Mouse (Mus musculus) cerebral cortex, adult 2 months (tissue): ENCODE results near the gene Apoa1.

Experiments used
- WGBS: fragments of 180-500 bp; shearing (Covaris S2); methylation state at CpG from one replicate; pipeline ENCODE4 v1.1.7; 2018; 5-methylcytosine and 5-hydroxymethylcytosine counted together

Gene Apoa1

DNA sequence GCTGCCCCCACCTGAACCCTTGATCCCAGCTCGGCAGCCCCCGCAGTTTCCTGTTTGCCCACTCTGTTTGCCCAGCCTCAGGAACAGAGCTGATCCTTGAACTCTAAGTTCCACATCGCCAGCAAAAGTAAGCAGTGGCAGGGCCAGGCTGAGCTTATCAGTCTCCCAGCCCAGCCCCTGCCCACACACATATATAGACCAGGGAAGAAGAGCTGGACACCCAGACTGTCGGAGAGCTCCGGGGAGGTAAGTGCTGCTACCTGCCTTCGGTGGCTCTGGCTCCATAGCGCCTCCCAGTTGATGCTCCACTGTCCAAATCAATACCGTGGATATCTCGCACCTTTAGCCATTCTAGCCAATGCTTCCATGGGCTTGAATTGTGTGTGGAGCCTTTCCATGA lies at the start of gene Apoa1:
Apoa1 (plus strand) TSS at position 90 of the 400 bp plus-strand sequence.
- 77% methylated on average over 9 of the region's 9 CpGs for WGBS

DNA sequence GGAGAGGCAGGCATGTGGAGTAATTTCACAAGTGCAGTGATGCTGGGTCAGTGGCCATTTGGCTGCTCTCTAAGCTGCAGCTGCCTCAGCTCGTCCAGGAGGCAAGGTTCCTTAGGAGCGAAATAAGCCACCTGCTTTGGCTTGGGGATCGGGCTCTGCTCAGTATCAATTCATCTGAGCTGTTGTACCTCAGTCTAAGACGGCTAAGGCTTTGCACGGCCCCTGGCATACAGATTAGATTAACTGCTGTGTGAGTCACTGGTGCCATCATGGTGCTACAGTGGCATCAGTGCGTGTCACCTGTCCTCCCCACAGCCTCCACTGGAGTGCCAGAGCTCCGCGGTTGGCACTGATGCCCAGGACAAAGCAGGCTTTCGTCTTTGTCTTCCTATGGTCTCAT lies 49.8 kb upstream of the Apoa1 start:
- 86% methylated on average over 9 of the region's 9 CpGs for WGBS

DNA sequence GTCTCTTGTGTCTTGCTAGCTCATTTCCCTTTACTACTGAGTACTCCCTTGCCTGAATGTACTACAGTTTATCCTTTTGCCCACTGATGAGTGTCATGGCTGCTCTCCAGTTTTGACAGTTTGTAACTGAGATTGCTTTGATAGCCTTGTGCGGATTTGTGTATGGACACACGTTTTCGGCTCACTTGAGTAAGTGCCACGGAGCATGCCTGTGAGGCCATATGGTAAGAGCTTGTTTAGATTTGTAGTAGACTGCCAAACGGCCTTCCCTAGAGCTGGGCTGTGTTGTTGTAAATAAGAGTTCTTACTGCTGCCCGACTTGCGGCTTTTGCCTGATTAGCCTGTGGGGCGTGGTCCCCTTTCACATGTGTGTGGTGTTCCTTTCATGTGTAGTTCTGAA lies 47.1 kb upstream of the Apoa1 start:
- WGBS = 75% methylated on average over 8 of the region's 8 CpGs

DNA sequence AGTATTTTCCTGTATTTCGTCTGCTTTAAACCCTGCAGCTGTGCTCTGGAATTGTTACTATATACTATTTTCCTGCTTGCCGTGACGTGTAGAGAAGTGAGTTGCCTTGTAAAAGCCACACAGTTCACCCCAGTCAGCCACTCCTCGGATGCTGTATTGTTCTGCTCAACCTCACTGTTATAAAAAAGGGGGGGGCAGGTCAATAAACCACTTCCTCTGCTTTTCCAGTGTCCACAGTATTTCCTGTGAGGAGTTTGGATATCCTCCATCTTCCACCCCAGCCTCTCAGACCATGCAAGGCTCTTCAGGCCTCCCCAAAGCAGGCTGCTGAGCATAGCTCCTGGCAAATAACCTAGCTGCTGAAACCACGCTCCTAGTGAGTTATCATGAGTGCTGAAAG lies 43.8 kb upstream of the Apoa1 start:
- WGBS = 71% methylated on average over 5 of the region's 5 CpGs

DNA sequence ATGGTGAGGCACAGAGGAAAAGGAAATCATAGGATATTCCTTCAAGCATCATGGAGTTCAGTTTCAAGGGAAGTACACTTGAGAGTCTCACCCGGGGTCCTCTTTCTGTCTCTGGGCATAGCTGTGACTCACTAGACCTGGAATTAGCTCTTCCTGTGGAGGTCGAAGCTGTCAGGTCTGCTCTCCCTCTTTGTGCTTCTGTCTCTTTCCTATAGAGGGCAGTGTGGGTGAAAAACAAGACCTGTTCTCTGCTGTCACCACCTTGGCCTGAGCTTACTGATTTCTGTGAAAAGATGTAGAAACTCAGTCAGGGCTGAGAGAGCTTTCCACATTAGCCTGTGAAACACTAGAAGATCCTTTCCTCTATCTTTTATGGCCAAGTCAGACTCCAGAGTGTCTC lies 43.2 kb upstream of the Apoa1 start:
- 38% methylated on average over 2 of the region's 2 CpGs for WGBS

DNA sequence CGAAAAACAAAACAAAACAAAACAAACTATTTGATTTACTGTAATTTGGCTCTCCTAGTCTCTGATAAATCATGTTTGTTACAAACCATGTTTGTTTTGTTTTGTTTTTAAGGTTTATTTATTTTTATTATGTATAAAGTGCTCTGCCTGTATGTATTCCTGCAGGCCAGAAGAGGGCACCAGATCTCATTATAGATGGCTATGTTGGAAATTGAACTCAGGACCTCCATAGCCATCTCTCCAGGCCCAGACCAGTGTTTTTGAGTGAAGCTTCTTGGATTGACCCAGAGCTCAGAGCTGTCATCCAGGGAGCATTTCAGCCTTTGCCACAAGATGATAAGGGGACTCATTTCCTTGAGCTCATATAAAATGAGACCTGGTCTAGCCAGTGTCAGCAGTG lies 42.0 kb upstream of the Apoa1 start:
- 84% methylated on average over 1 of the region's 1 CpGs for WGBS

DNA sequence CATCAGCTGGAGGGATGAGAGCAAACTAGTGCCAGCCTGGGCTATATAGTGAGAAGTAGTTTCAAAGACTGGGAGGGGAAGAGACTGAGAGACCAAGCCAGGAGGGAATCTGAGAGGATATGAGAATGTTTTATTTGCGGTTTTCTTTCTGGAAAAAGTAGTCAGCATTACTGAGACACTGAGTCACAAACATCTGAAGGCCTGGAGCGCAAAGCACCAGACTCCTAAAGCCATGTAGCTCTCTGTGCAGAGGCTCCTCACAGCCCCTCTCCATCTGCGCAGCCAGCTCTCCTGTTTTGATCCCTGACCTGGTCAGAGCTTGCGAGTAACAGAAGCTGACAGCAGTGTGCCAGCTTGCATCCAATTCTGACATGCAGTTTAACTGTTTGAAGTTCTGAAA lies 40.0 kb upstream of the Apoa1 start:
- WGBS = 77% methylated on average over 4 of the region's 4 CpGs

DNA sequence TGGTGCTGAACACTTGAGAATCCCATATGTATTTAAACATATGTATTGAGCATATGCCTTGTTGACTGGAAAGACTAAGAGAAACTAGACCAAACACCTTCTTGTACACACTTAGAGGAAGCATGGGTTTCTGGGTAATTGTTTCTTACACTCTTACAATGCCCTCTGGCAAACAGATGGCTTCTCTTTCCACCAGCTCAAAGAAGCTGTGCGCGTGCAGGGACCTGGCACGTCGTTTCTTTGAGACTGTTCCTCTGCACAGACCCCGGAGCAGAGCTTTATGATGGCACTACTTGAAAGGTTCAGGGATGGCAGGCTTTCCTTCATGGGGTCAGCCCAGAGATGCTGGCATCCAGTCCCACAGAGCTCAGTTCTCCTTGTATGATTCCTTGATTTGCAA lies 39.4 kb upstream of the Apoa1 start:
- 49% methylated on average over 5 of the region's 5 CpGs for WGBS

DNA sequence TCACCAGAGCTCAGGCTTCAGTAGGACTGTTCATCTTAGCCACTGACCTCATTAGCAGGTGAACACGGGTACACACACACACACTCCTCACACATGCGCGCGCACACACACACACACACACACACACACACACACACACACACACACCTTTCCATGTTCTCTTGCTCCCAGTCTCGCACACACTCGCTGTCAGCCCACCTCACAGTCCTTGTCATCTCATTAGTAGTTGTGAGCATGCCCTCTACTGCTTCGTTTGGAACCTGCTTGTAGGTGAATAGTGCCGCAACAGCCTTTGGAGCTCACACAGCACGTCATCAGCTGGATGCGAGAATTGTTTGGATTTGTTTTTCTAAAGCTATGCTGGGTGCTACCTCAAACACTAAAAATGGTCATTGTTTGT lies 39.0 kb upstream of the Apoa1 start:
- 76% methylated on average over 10 of the region's 10 CpGs for WGBS

DNA sequence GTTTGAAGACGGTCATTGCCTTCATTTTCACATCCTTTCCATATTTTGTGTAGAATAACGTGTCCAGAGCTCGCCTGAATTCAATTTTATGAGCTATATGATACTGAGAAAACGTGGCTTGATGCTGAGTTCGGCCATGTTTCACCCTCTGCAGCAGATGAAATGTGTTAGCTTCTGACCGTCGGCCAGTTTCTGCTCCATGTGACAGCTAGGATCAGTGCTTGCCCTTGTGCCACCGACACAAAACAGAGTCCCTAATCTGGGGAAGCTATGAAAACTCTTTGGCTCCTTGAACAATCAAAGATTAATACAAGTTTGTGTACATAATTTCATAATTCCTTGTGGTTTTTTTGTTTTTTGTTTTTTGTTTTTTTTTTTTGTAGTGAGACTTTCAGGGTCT lies 37.1 kb upstream of the Apoa1 start:
- WGBS = 68% methylated on average over 8 of the region's 8 CpGs

DNA sequence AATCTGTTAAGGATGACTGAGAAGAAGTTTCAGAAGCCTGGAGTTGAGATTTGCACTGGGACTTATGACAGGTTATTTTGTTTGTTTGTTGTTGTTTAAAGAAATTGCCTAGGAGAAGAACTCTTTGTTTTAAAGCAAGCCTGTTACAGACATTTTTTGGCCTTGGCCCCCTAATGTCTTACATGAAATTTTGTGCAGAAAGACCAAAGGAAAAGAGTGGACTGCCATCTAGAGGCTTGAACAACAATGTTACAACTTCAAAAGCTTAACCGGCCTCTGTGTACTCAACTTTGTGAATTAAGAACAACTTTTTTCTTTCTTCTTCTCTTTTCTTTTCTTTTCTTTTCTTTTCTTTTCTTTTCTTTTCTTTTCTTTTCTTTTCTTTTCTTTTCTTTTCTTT lies 36.7 kb upstream of the Apoa1 start:
- 6% methylated on average over 1 of the region's 1 CpGs for WGBS

DNA sequence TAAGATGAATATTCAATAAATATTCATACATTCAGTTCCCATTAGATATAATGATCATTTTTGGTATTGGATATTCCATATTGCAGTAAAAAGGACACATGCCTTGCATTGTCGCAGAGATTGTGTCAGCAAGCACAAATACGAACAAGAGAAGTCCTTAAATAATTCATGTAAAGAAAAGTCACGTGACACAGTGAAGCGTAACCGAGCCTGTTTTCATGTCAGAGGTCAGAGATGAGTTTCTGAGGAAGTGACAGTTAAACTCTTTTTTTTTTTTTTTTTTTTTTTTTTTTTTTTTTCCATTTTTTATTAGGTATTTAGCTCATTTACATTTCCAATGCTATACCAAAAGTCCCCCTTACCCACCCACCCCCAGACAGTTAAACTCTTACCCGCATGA lies 35.7 kb upstream of the Apoa1 start:
- WGBS = 91% methylated on average over 6 of the region's 6 CpGs

DNA sequence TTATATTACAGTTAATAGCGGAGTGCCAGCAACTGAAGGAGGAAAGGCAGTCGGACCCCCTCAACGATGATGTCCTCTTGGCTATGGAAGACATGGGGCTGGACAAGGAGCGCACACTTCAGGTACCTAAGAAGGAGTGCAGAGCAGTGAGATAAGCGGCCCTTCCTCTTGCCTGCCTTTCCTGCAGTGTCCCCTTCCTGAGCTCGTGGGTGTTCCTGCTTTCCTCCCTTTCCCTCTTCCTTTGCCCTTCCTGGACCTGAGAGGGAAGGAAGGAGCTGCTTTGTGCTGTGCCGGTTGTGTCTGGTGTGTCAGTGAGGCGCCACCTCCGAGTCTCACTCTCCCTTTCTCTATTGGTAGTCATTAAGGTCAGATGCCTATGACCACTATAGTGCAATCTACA lies 33.6 kb upstream of the Apoa1 start:
- WGBS = 82% methylated on average over 9 of the region's 9 CpGs

DNA sequence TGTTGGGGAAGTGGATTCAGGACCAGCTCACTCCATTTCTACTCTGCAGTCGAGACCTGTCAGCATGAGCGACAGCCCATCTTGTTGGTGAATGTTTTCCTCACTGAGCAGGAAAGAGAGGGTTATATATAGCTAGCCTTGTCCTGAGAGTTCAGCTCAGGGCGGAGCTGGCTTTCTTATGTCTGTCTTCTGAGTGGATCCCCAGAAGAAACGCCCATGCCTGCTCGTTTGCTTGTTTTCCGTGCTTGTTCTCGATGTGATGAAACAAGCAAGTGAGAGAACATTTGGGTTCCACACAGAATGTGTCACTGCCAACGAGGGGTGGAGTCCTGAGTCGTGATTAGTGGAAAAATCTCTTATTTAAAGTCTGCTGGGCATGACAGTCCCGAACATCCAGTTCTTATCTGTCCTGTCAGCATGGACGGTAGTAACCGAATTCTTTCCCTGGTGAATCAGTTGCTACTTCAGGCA lies 31.6 kb upstream of the Apoa1 start:
- WGBS = 61% methylated on average over 12 of the region's 12 CpGs

DNA sequence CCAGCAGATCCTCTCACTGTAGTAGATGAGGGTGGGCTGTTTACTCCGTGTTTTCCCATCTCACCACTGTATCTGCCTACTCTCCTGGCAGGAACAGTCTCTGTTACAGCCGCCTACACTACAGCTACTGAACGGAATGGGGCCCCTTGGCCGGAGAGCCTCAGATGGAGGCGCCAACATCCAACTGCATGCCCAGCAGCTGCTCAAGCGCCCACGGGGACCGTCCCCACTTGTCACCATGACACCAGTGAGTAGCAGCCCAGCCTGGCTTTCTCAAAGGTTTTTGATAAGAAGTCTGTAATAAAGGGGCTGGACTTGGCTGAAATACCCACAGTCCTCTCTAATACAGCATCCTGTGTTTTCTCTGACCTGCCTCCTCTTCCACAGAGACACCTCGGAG lies 29.9 kb upstream of the Apoa1 start:
- 30% methylated on average over 9 of the region's 9 CpGs for WGBS

DNA sequence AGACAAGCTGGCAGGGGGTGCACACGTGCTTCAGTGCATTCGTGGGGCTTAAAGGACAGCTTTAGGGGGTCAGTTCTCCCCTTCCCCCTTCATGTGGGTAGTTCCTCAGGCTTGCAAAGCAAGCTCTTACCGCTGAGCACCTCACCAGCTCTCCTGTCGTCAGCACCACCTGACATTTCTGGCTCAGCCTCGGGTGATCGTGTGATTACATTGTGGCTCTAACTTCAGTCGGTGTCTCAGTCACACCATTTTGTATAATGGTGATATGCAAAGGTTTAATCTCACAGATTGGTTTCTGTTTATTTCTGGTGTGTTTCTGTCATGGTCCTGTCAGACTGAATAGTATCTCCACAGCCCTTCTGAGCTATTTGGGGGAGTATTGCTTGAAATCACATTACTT lies 29.4 kb upstream of the Apoa1 start:
- WGBS = 48% methylated on average over 7 of the region's 7 CpGs

DNA sequence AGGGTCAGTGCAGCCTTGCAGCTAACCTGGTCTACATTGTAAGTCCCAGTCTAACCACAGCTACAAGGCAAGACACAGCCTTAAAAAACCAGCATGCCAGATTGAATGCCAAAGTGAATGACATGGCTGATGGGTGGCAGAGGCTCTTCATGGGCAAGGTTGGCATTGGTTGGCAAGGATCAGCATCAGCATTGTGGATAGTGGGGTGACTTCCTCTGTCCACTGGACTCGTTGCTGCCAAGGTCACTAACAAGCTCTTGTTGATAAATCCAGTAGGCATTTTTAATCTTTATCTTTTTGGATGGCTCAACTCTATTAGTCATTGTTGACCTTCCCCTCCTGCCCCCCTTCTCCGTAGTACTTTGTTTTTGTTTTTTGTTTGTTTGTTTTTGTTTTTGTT lies 28.8 kb upstream of the Apoa1 start:
- WGBS = 75% methylated on average over 2 of the region's 2 CpGs

DNA sequence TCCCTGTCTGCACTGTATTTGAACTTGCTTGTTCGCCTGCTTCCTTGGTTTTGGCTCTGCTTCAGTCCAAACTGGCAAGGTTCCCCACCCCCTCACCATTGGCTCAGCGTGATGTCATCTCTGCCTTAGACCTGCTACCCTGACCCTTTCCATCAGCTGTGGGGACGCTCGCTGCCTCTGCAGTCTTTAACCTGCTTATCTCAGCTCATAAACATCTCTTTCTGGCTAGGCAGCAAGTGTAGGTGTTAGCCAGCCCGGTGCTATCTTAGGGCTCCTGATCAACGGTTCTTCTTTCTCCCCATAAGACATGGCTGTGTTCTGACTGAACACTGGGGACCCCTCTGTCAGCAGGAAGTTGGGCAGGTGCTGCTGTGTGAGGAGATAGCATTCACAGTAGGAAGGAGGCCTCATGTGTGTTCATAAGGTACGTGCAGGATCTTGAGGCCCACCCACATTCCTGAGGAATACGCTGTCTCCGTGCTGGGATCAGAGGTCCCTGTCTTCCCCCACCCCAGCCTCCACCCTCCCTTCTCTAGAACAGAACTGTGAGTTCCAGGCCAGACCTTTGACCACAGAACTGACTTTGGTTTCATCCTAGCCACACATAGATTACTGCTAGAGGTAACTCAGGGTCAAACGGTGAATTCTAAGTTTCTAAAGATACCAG lies 21.4 kb upstream of the Apoa1 start:
- 57% methylated on average over 10 of the region's 10 CpGs for WGBS

DNA sequence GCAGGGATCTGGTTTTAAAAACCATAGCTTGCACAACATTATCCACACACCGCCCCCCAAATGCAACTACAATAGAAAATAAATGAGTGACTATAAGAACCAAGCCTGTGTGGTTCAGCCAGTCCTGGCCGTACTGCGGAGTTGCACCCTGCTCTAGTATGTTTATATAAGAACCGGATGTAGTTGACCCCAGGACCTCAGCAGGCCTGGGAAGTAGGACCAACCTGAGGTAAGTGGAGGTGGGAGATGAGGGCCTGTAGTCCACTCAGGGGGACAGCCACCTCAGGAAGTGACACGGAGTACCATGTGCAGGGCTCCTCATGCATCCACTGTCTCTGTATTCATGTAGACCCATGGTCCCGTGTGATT lies 20.9 kb upstream of the Apoa1 start:
- WGBS = 87% methylated on average over 6 of the region's 6 CpGs

DNA sequence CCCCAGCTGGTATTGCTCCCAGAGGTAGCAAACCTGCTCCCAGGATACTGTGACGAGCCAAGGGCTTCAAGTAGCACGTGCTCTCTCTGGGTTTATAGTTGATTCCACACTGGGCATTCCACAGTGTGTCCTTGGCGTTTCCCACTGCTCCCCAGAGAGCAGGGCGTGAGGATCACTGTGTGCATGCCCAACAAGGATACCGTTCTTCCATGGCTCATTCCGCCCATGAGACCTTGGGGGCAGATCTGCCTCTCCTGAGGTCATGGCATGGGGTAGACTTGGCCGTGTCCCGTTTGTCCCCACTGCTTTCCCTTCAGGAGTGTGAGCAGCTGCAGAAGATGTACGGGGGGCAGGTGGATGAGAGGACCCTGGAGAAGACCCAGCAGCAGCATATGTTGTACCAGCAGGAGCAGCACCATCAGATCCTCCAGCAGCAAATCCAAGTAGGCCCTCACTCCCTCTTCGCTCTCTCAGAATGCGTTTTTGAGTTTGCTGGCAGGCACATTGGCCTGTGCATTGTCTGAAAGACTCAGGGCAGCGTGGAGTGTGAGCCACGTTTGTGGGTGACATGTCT lies 19.9 kb upstream of the Apoa1 start:
- WGBS = 80% methylated on average over 13 of the region's 13 CpGs

DNA sequence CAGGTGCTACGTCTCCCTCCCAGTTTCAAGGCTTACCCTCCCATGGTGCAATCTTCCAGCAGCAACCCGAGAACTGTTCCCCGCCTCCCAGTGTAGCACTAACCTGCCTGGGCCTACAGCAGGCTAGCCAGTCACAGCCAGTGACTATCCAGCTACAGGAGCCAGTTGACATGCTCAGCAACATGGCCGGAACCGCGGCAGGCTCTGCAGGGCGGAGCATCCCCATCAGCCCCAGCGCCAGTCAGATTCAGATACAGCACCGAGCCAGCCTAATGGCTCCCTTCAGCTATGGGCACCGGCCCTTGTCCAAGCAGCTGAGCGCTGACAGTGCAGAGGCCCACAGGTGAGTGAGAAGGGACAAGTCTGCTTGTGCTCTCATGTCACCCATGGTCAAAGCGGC lies 17.9 kb upstream of the Apoa1 start:
- 95% methylated on average over 12 of the region's 12 CpGs for WGBS

DNA sequence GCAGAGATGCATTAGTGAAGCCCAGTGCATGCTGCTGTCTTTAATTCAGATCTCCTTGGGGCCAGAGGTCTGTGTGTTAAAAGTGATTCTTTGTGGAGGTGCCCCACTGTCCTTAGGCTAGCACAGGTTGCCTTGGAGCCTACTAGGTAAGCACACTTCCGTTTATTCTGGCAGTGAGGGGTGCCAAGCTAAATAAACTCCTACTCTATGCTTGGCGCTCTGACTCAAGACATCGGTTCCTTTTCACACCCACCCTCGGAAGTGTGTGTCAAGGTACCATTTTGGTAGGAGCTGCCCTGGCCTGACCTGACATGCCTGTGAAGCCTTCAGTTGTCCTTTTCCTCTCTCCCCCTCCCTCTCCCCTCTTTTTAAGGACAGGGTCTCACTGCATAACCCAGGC lies 14.1 kb upstream of the Apoa1 start:
- 41% methylated on average over 4 of the region's 4 CpGs for WGBS

DNA sequence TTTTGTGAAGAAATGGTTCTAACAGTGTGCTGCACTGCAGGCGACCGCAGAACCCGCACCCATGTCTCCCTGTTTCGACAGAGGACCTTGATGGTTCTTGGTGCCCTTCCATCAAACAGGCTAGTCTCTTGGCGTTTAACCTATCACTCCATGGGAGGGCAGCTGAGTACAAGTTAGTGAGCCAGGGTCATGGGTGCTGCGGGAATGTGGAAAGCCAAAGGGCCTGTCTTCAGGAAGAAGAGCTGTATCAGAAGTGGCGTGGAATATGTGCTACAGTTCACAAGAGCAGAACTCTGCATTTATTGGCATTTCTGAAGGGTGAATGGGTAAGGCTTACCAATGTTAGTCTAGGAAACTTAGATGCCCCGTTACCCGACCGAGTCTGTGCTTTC lies 13.4 kb upstream of the Apoa1 start:
- WGBS = 89% methylated on average over 10 of the region's 10 CpGs
